Mouse (Mus musculus) spleen, adult 18-20 months (tissue): ENCODE measurements around the gene Mis18a.

Source experiments
- DNase-seq, 2 experiments: peaks; one replicate each; pipeline ENCODE4 v3.0.0; 2022; ENCODE audit warnings: mixed read lengths in 2 of 2

Mis18a gene

DNA sequence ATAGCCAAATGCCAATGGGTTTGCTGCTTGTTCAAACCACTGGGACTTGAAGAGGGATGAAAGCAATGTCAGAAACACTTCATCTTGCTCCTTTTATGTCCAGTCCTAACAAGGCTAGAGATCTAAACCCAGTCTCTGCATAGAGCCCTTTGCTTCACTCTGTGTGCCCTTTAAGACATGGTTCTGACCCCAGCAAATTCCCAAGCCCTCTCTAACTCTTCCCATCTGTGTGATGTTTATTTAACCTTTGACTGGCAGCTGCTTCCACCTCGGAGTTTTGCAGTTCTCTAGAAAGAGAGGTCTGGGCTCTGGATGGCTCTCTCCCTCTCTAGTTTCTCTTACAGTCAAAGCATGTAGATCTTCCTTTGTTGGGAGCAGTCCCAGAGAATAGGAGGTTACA, 23.6 kb downstream of the Mis18a start:
- no peak for DNase-seq

DNA sequence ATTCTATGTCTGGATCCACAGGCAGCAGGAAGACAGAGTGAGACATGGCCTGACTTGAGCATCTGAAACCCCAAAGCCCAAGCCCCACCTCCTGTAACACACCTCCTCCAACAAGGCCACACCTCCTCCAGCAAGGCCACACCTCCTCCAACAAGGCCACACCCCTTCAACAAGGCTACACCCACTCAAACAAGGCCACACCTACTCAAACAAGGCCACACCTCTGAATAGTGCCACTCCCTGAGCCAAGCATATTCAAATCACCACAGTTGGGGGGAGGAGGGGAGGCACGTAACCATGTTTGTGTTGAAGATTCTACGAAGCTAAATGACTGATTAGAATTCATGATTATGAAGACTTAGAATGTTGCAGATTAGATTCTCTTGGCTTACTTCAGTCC, 25.7 kb downstream of the Mis18a start:
- DNase-seq: no peak

DNA sequence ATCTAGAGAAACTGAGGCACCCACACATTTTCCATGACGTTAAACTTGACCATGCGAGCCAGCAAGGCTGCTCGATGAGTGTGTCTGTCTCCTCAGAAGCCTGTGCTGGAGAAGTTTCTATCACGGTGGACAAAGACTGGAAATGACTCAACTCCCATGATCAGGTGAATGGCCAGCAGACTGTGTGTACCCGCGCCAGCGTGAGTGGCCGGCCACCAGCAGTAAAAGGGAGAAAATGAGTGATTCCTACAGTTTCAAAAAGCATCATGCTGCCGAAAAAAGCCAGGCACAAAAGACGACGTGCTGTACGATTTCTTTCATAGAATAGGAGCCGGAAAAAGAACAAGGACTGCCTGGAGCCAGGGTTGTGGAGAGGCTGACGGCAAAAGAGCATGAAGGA, 27.8 kb downstream of the Mis18a start:
- DNase-seq: no peak

DNA sequence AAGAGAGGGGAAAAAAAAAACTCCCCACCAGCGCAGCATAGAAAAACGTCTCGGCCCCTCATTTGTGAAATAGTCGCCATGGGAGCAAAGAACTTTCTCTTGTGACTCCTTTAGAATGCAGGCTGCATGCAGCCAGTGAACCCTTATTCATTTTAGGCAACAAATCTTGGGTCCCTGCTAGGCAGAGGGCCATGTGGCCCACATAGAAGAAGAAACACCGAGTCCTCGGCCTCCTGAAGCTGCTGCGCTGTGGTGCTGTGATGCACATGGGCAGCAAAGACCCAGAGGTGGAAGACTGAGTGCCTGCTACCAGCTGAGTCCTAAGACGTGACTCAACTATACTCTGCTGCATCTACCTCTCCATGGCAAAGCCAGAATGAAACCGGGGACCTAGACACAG, 30.9 kb downstream of the Mis18a start:
- no peak for DNase-seq

DNA sequence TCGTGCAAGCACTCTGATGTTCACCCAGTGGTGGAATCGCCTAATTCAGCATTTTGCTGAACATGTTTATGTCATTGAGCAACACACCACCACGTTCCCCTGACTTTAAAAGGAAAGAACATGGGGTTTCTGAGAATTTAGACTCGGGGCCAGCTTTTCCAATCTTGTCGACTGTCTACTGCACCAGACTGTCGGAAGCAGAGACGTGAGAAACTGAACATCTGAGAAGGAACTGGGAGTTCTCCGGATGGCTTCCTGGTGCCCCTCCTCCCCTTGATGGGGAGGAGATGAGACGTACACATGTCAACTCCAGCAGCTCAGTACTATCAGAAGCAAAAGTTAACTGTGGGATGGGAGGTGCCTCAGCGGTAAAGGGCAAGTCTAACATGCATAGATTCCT, 32.1 kb downstream of the Mis18a start:
- DNase-seq: no peak

DNA sequence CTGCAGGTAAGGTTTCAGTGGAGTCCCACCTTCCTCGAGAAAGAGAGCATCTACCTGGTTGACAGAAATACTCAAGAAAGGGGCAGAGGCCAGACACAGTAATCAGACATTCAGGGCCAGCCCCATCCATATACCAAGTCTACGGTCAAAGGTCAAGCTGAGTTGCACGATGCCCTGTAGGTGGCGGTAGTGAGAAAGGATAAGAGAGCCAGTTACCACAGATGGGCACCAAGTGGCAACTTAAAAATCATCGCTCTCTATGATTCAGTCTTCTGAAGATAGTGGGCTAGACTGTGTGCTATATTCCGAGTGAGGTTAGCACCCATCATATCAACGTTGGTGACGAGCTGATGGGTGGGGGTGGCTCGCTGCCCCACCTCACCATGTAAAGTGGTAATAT, 32.5 kb downstream of the Mis18a start:
- peak in 1 of 2 experiments; percentile 45 for DNase-seq

DNA sequence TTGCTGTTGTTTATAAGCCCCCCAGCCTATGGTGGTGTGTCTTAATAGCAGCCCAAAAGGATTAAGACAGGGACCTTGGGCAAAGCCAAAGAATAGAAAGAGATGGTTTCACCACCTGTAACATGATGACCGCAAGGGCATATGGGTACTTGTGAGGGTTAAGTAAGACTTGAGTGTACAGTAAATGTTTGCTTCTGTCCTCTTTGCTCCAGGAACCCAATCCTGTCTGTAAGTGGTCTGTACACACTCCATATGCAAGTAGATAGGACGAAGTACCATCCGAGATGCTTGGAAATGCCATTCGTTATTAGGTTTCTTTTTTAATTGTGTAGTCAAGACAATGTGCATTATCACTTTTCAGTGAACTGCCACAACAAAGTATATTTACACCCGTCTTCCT, 33.6 kb downstream of the Mis18a start:
- no peak for DNase-seq

DNA sequence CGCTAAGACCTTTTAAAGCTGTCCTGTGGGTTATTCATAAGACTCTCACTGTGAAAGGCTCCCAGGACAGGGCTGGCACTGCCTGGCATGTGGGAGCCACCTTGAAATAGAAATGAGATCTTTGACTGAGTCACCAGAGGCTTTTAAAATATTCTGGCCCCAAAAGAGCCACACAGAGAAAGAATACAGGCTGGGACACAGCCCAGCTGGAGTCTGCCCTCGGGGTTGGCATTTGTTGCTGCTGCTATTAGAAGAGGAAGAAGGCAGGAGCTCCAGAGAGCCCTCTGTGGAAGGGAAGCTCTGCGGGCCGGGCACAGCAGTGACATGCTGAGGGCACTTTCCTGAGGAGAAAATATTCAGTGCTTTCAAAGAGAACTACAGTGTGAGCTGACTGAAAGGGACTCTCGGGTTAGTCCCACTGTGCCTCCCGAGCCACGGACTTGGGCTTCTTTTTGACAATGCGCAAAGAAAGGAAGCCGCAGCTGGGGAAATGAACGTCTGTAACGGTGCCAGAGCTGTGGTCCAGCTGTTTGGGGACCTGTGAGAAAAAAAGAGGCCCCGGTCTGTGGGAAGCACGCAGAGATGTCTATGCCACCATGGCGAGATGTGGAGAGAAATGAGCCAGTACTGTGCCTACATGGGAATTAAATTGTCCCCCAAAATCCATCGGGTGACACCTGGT, 34.4 kb downstream of the Mis18a start:
- DNase-seq: no peak

DNA sequence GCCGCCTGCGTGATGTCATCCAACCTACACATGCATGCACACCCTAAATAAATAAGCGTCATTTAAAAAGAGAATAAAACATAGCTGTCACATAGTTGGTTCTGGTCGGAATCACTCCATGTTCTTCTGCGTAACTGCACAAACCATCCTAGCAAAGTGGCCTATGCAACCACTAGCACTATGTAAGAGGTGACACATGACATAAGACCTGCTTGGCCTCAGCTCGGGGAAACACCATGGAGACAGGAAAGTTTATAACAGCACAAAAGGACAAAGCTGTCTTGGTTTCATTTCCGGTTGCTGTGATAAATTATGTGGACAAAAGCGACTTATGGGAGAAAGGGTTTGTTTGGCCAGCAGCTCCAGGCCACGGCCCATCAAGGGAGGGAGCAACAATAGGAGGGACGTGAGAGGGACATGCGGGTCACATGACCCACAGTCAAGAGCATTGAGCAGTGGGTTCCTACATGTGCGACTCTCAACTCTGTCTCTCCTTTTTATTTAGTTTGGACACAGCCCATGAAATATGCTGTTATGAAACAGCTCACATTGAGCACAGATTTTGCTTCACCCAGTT, 39.4 kb downstream of the Mis18a start:
- no peak for DNase-seq

DNA sequence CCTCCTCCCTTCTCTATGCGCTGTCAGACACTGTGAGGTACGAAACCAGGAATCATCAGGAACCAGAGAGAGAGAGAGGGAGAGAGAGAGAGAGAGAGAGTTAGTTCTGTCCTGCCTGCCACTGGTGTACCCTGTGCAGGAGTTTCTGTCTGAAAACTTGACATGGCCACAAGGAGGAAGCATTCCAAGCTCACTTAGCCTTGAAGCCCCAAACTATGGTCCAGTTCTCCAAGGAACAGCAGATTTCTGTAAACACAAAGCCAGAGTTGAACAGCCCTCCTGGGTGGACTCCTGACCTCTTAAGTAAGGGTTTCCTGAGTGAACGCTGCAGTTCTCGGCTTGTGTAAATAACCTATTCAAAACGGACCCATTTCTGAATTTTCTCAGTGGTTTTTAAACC, 40.2 kb downstream of the Mis18a start:
- no peak for DNase-seq

DNA sequence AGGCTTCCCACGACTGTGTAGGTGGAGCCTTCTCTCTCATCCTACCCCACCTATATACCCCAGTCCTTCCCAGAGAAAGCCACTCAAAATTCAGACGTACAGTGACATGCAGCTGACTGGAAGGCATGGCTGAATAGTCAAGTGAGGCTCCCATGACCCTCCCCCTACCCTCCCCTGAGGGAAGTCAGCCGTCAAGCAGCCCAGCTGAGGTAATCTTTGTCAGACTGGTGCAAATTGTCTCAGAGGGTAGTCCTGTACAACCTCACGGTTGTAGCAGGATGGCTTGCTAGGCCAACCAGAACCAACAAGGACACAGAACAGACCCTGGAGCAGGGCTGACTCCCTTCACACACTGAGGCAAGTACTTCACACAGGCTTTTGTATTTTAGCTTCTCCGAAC, 43.1 kb downstream of the Mis18a start:
- DNase-seq: no peak

DNA sequence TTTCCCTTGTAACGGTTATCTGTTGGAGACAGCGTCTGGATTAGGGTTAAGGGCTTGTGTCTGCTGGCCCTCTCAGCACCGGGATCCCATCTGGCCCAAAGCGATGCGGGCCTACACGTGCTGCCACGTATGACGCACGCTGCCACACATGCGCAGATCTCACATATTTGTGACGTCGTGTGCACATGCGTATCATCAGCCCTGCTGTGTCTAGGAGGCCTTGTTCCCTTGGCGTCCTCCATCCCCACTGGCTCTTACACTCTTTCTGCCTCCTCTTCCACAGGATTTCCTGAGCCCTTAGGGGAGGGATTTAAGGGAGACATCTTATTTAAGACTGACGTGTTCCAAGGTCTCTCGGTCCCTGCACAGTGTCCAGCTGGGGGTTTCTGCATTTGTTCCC, 47.2 kb downstream of the Mis18a start:
- DNase-seq: no peak

DNA sequence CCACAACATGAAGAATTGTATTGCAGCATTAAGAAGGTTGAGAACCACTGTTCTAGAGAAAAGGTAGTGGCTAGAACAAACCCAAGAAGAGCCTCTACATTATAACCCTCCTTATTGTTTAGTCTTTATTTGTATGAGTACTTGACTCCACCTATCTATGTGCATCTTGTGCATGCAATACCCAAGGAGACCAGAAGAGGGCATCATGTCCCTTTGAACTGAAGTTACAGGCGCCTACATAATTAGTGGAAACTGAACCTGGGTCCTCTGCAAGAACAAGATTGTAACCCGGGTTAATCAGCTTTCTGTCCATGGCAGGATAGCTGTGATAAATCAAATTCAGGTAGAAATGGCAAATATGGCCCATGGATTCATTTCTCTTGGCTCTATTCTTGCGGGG, 48.4 kb downstream of the Mis18a start:
- no peak for DNase-seq

DNA sequence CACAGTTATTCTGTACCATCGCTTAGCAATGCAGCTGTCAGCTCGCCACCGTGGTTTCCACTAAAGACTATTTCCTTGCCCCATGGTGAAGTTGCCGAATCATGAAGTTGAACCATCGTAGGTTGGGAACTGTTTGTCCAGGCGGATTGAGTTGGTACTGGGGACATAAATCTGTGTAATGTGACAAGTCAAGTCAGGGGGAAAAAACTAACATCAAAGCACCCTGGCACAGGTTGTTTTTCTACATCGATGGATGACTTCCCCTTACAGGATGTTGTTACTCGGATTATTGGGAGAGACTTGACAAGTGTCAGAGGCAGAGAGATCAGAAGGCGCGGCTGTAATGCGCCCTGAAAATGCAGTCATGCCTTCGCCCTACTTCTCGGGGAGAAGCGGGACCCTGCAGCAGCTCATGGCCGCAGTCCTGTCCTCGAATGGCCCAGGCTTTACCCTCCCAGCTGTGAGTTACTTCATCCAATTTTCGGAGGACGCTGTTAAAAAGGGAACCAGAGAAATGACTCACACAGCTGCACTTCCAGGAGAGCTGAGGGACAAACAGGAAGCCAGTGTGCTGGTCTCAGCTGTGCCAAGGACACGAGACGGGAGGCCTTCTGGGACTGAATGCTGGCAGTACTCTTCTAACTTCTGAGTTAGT, 50.2 kb downstream of the Mis18a start:
- DNase-seq: no peak

DNA sequence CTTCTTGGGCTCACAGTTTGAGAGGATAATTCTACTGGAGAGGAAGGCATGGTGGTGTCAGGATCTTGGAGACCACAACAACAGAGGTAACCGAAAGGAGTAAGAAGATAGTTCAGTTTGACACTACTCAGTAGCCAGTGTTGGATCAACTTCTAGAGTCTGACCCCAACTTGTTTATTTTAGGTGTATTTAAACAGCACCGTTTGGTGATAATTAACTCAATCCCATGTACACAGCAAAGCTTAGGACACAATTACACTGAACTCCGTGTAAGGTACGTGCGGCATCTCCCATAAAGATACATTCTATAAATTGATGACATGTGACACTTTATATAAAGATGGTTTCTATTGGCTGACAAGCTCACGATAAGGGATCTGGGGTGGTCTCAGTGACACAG, 52.6 kb downstream of the Mis18a start:
- no peak for DNase-seq

DNA sequence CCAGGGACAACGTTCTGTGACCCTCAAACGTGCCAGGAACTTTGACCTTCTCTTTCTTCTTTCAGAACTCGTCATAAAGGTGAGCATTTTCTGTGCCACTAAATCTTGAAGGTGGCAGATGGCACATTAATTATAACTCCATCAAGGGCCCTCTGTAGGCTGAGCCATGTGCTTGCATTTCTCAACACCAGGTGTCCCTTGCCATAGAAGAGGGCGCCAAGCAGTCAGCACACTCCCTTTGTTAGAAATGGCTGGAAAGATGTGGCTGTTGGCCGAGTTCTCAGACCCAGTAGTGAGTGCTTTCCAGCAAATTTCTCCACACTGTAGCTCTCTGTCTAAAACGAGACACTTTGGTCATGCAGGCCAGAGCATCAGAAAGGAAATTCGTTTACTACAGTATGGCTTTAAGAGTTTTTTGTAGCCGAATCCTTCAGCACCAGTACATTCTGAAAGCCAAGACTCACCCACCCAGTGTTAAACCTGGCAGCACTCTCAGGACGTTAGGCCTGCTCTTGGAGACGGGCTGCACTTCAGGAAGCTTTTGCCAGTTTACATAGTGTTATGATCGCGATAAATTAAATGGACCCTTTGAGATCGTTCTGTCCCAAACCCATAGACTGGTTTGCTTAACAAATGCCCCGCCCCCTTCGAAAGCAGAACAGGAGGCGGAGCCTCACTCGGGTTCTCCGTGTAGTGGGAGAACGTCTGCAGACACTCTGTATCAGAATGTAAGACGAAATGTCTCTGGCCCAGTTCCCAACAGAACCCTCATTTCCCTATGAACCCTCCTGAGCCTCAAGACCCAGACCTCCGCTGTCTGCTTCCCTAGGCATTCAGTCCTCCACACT, 53.5 kb downstream of the Mis18a start:
- no peak for DNase-seq
